In genomic region chr4:97779003-97779930, GRCm38 (mm10) we compare ENCODE assay signal across 8 mouse cellular contexts. TPM values are rescaled to one million over a fixed set of nuclear protein-coding genes. Genes with fewer than 3 reads are reported as not detected.
DNase-seq lines count a peak whose midpoint lies in the region; ATAC-seq and TF ChIP-seq lines count a peak whose summit lies in the region.

No protein-coding gene starts in this region.

- H3K4me1 ChIP-seq in lung, postnatal 0 days (ENCODE audit: insufficient read depth, low read depth, low read length), result peaks cover 3% of the 10 kb centered on the region; the same call in 1 of the 2 replicates
- peaks cover 45% of the 10 kb centered on the region for H3K4me1 ChIP-seq in forebrain, embryonic 15.5 days
- H3K4me1 ChIP-seq in limb, embryonic 14.5 days (ENCODE audit: control insufficient read depth, insufficient read depth, low read length), result peaks cover 26% of the 10 kb centered on the region
- H3K4me1 ChIP-seq in stomach, postnatal 0 days (replicated peaks; ENCODE audit: control insufficient read depth, insufficient read depth), result no peaks in the 10 kb centered on the region

- H3K9ac ChIP-seq in lung, postnatal 0 days (replicated peaks; ENCODE audit: low read depth), result peak overlapping the region; percentile 95
- peak overlapping the region; percentile 92 for H3K9ac ChIP-seq in forebrain, embryonic 15.5 days (replicated peaks)
- H3K9ac ChIP-seq in limb, embryonic 14.5 days (ENCODE audit: low read depth, low read length, severe bottlenecking), result peak overlapping the region; percentile 100
- H3K9ac ChIP-seq in stomach, postnatal 0 days (ENCODE audit: low read length), result peak overlapping the region; percentile 99

- 13% methylated on average over 18 of the region's 18 CpGs for WGBS in lung, postnatal 0 days
- 4% methylated on average over 18 of the region's 18 CpGs for WGBS in forebrain, embryonic 15.5 days
- WGBS in limb, embryonic 14.5 days, result 8% methylated on average over 18 of the region's 18 CpGs
- WGBS in stomach, postnatal 0 days, result 28% methylated on average over 18 of the region's 18 CpGs

- no peak for TF ChIP-seq POLR2A in limb, embryonic 14.5 days (IDR thresholded peaks at IDR 0.05; ENCODE audit: borderline replicate concordance, extremely low read depth, insufficient read depth, insufficient read length)

- no peaks in the 10 kb centered on the region for H3K27me3 ChIP-seq in lung, postnatal 0 days (replicated peaks; ENCODE audit: insufficient read depth, low read length)
- no peaks in the 10 kb centered on the region for H3K27me3 ChIP-seq in forebrain, embryonic 15.5 days
- H3K27me3 ChIP-seq in limb, embryonic 14.5 days (ENCODE audit: control insufficient read depth, insufficient read depth, low read length), result no peaks in the 10 kb centered on the region
- H3K27me3 ChIP-seq in stomach, postnatal 0 days (ENCODE audit: control insufficient read depth, insufficient read depth, low read length), result no peaks in the 10 kb centered on the region

- DNase-seq in lung, postnatal 0 days (ENCODE audit: low spot score), result no peak
- DNase-seq in lung, postnatal 14 days, result no peak
- peak; percentile 34 for DNase-seq in limb, embryonic 14.5 days (ENCODE audit: low spot score)
- DNase-seq in stomach, postnatal 0 days (ENCODE audit: low spot score), result no peak
- no peak for DNase-seq in right cerebral cortex, postnatal 14 days
- no peak for DNase-seq in right cerebral cortex, adult 2 months (ENCODE audit: low spot score in 2 of 2)
- DNase-seq in layer of hippocampus, adult 9-10 months (ENCODE audit: low spot score), result no peak

- H3K36me3 ChIP-seq in lung, postnatal 0 days (ENCODE audit: insufficient read depth, low read length), result peaks cover 7% of the 10 kb centered on the region; the same call in 1 of the 2 replicates
- peaks cover 8% of the 10 kb centered on the region; the same call in 1 of the 2 replicates for H3K36me3 ChIP-seq in forebrain, embryonic 15.5 days
- peaks cover 16% of the 10 kb centered on the region for H3K36me3 ChIP-seq in limb, embryonic 14.5 days (ENCODE audit: control insufficient read depth, insufficient read depth, low read length)
- H3K36me3 ChIP-seq in stomach, postnatal 0 days (ENCODE audit: control insufficient read depth, insufficient read depth, low read length), result peaks cover 6% of the 10 kb centered on the region; the same call in 1 of the 2 replicates

- ATAC-seq in lung, postnatal 0 days, result no peak
- no peak for ATAC-seq in forebrain, embryonic 15.5 days (replicated peaks)
- no peak for ATAC-seq in limb, embryonic 14.5 days (ENCODE audit: low FRiP score, low read depth)
- ATAC-seq in stomach, postnatal 0 days (ENCODE audit: low FRiP score, low TSS enrichment), result no peak

- H3K4me2 ChIP-seq in lung, postnatal 0 days (replicated peaks; ENCODE audit: low read depth, low read length), result peak overlapping the region; percentile 83
- H3K4me2 ChIP-seq in forebrain, embryonic 15.5 days (replicated peaks), result peak overlapping the region; percentile 55
- peak overlapping the region; percentile 84 for H3K4me2 ChIP-seq in limb, embryonic 14.5 days (replicated peaks; ENCODE audit: low read depth, low read length, severe bottlenecking)
- H3K4me2 ChIP-seq in stomach, postnatal 0 days (replicated peaks; ENCODE audit: low read depth), result peak overlapping the region; percentile 88

- TF ChIP-seq EP300 in lung, postnatal 0 days (IDR thresholded peaks at IDR 0.05), result no peak
- no peak for TF ChIP-seq EP300 in stomach, postnatal 0 days (optimal IDR thresholded peaks at IDR 0.05)

- no peak for TF ChIP-seq CTCF in lung, postnatal 0 days (IDR thresholded peaks at IDR 0.05)
- no peak for TF ChIP-seq CTCF in stomach, postnatal 0 days (IDR thresholded peaks at IDR 0.05; ENCODE audit: low read depth)

- H3K27ac ChIP-seq in lung, postnatal 0 days (ENCODE audit: low read length), result peak overlapping the region; percentile 96
- peak overlapping the region; percentile 97 for H3K27ac ChIP-seq in forebrain, embryonic 15.5 days (replicated peaks)
- peak overlapping the region; percentile 99 for H3K27ac ChIP-seq in limb, embryonic 14.5 days (replicated peaks; ENCODE audit: low read depth, low read length)
- peak overlapping the region; percentile 96 for H3K27ac ChIP-seq in stomach, postnatal 0 days (replicated peaks)

- peak overlapping the region; percentile 90 for H3K4me3 ChIP-seq in lung, postnatal 0 days (ENCODE audit: low read depth, low read length)
- H3K4me3 ChIP-seq in forebrain, embryonic 15.5 days, result peak overlapping the region; percentile 83
- H3K4me3 ChIP-seq in limb, embryonic 14.5 days (replicated peaks; ENCODE audit: low read length), result peak overlapping the region; percentile 97
- H3K4me3 ChIP-seq in stomach, postnatal 0 days (ENCODE audit: low read depth, low read length), result peak overlapping the region; percentile 96

- H3K9me3 ChIP-seq in lung, postnatal 0 days (ENCODE audit: low read length), result no peaks in the 10 kb centered on the region
- H3K9me3 ChIP-seq in forebrain, embryonic 15.5 days, result no peaks in the 10 kb centered on the region
- no peaks in the 10 kb centered on the region for H3K9me3 ChIP-seq in limb, embryonic 14.5 days (ENCODE audit: control insufficient read depth, low read length)
- no peaks in the 10 kb centered on the region for H3K9me3 ChIP-seq in stomach, postnatal 0 days (ENCODE audit: control insufficient read depth, low read length)

RNA-seq across cellular contexts. Expression of gene E130114P18Rik, which starts 1.4 kb away (rescaled TPM):
- 0.36 and 0.76 TPM in 2 replicates for polyA plus RNA-seq in lung, postnatal 0 days (2015; fragmentation: Nextera tagmentation; extraction: Ambion mirVana)
- polyA plus RNA-seq in forebrain, embryonic 15.5 days (2015; fragmentation: Nextera tagmentation; extraction: Ambion mirVana), result 39.8 and 45.7 TPM in 2 replicates
- polyA plus RNA-seq in limb, embryonic 14.5 days (2012; rRNA removed), result 2.1 and 2.2 TPM in 2 replicates
- polyA plus RNA-seq in limb, embryonic 14.5 days (2014; fragmentation: Nextera tagmentation; extraction: Ambion mirVana), result 4.6 and 4.9 TPM in 2 replicates
- polyA plus RNA-seq in stomach, postnatal 0 days (2015; fragmentation: Nextera tagmentation; extraction: Ambion mirVana), result 1.2 and 1.9 TPM in 2 replicates

RNA-seq across cellular contexts. Expression of gene Nfia, which starts 6.7 kb away (rescaled TPM):
- polyA plus RNA-seq in lung, postnatal 0 days (2015; fragmentation: Nextera tagmentation; extraction: Ambion mirVana), result 40.5 and 45.4 TPM in 2 replicates
- 98.3 and 101 TPM in 2 replicates for polyA plus RNA-seq in forebrain, embryonic 15.5 days (2015; fragmentation: Nextera tagmentation; extraction: Ambion mirVana)
- 51.9 and 74.6 TPM in 2 replicates for polyA plus RNA-seq in limb, embryonic 14.5 days (2012; rRNA removed)
- polyA plus RNA-seq in limb, embryonic 14.5 days (2014; fragmentation: Nextera tagmentation; extraction: Ambion mirVana), result 71.2 and 89.3 TPM in 2 replicates
- 24.7 and 26.0 TPM in 2 replicates for polyA plus RNA-seq in stomach, postnatal 0 days (2015; fragmentation: Nextera tagmentation; extraction: Ambion mirVana)
